Mouse (Mus musculus) urinary bladder, adult 18-20 months (tissue): ENCODE results near the gene Hint3.

Experiments used
- DNase-seq, 2 experiments: peaks; one replicate each; pipeline ENCODE4 v3.0.0; 2022; ENCODE audit warnings: low spot score in 2 of 2, mixed read lengths in 2 of 2

Hint3 gene

DNA sequence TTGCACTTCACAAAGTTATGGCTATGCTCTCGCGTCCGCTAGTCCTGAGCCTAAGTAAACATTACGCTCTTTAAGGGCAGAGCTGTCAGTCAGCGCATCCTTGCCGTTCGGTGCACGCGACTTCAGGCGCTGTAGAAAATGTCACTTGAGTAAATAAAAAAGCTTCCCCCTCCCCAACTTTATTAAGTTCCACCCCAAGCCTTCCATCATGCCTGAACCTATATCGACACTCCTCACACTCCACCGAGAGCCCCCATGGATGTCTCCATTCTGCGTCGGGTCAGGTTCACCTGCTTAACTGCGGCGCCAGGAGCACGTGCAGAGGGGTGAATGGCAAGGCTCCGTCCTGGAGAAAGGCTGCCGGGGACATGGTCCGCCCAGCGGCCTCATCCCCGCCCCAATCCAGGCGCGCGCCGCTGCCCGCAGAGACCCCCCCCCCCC is 29.3 kb downstream of the Hint3 start:
- no peak for DNase-seq

- DNase-seq = no peak
These were observed 42.4 kb downstream of the Hint3 start for GRCm38 (mm10) chr10:30587037-30587436.

DNA sequence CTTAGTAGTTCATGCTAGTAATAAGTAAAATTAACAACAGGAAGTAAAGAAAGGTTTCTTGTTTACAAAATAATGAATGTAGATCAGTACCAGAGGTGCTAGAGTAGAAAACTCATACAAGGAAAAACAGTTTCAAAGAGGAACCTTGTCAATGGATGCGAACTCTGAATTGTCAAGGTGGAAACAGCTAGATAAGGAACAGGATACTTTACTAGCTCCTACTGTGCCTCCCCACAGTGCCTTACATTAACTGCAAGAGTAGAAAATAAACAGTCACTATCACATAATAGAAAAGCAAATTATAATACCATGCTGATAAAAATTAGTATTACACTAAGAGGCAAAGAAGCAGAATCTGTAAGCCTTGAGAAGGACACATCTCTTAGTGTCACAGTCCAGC is 43.7 kb downstream of the Hint3 start:
- no peak for DNase-seq

DNA sequence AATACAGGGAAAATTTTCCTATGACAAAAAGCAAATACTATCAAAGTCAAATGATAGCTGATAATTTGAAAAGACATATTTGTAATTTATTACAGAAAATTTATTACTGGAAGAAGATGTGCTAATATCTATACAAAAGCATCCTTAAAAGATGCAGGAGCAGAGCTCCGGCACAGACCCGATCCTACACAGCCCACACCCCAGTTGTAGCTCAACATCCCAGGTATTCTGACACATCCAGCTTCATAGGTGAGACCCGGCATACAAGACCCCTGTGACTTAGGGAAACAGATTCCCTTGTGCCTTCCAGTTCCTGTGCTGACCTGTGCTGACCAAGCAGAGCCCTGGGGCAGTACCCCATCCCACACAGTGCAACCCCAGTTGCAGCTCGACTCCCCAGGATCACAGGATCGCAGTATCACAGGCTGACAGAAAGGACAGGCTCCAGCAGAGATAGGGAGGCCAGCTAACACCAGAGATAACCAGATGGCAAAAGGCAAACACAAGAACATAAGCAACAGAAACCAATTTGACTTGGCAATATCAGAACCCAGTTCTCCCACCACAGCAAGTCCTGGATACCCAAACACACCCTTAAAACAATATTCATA is 51.7 kb downstream of the Hint3 start:
- no peak for DNase-seq

GRCm38 (mm10) chr10:30566364-30566763 is 63.1 kb downstream of the Hint3 start:
- DNase-seq = no peak

DNA sequence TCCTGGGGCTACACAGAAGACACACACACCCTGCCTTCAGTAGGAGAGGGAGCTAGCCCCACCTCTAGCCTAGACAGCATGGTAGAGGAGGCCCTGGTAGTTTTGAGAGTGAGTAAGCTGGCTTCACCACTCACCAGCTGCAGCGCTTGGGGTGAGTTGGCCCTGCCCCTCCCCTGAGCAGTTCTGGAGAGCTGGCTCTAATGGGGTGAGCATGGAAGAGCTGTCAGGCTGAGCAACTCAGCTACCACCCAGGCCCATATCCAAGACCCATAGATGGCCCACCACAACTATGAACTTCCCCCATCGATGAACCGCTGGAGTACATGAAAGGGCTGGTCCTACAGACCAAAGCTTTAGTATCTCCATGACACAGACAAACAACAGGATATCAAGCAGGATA is 64.8 kb downstream of the Hint3 start:
- DNase-seq = no peak
